8 mouse cellular contexts compared by ENCODE assay signal in the genomic region with DNA sequence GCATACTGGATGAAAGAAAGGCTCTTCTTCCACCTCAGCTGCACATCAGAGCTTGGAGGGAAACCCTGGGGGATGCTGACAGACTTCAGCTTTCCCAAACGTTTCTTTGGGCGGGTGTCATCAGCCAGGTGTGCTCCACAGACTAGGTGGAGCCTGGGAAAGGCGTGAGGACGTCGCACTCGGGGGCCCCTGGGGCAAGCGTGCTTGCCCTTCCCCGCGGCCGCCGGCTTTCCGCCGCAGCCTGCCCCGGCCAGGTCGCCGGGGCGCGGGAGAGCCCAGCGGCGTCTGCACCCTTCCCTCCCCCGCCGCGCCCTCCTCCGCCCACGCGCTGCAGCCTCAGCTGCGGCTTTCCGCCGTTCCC. TPM values are rescaled to one million over a fixed set of nuclear protein-coding genes. Genes with fewer than 3 reads are reported as not detected.
A peak's percentile ranks its signal among the peaks of the same experiment; 100 is the strongest.
DNase-seq lines count a peak whose midpoint lies in the region; ATAC-seq and TF ChIP-seq lines count a peak whose summit lies in the region.

No protein-coding gene starts in this region.

- peak overlapping the region; percentile 87 for H3K4me2 ChIP-seq in liver, embryonic 11.5 days
- peak overlapping the region; percentile 90 for H3K4me2 ChIP-seq in stomach, embryonic 15.5 days

- ATAC-seq in liver, embryonic 11.5 days (replicated peaks; ENCODE audit: low FRiP score), result peak; percentile 76
- no peak for ATAC-seq in stomach, embryonic 15.5 days (ENCODE audit: insufficient read depth, low FRiP score, low read depth)

- H3K79me2 ChIP-seq in heart, adult 2 months (replicated peaks; ENCODE audit: control insufficient read depth, insufficient read depth, low read length), result no peaks in the 10 kb centered on the region
- H3K79me2 ChIP-seq in C2C12 (ENCODE audit: control insufficient read depth, insufficient read depth), result no peaks in the 10 kb centered on the region

- DNase-seq in heart, adult 2 months, result no peak
- DNase-seq in heart, postnatal 36 days, result no peak
- DNase-seq in liver, embryonic 11.5 days (ENCODE audit: low spot score), result no peak
- DNase-seq in spleen, postnatal 4 days (ENCODE audit: low spot score in 2 of 2), result no peak
- DNase-seq in spleen, postnatal 36 days (ENCODE audit: low spot score in 2 of 2), result no peak

- TF ChIP-seq EP300 in heart, adult 2 months (IDR thresholded peaks at IDR 0.05; ENCODE audit: insufficient read depth, low read depth, low read length), result no peak

- WGBS in heart, adult 2 months, result under 1% methylated on average over 28 of the region's 29 CpGs
- WGBS in liver, embryonic 11.5 days, result 1% methylated on average over 28 of the region's 29 CpGs
- under 1% methylated on average over 28 of the region's 29 CpGs for WGBS in stomach, embryonic 15.5 days

- no peaks in the 10 kb centered on the region for H3K79me3 ChIP-seq in C2C12 (ENCODE audit: low read depth)

- H3K27me3 ChIP-seq in heart, adult 2 months (ENCODE audit: control insufficient read depth, insufficient read depth, low read length), result no peaks in the 10 kb centered on the region
- H3K27me3 ChIP-seq in C2C12 (ENCODE audit: control insufficient read depth, insufficient read depth, insufficient read length), result no peaks in the 10 kb centered on the region
- no peaks in the 10 kb centered on the region; the same call in 1 of the 2 replicates for H3K27me3 ChIP-seq in erythroblast, embryonic 14.5 days (ENCODE audit: control insufficient read depth)
- H3K27me3 ChIP-seq in liver, embryonic 11.5 days (replicated peaks; ENCODE audit: control insufficient read depth, insufficient read depth, low read length), result no peaks in the 10 kb centered on the region
- H3K27me3 ChIP-seq in stomach, embryonic 15.5 days (replicated peaks), result no peaks in the 10 kb centered on the region

- peak overlapping the region; percentile 66 for H3K4me3 ChIP-seq in heart, adult 2 months
- H3K4me3 ChIP-seq in C2C12 (ENCODE audit: insufficient read depth, poor library complexity, severe bottlenecking), result peak overlapping the region; percentile 18
- H3K4me3 ChIP-seq in erythroblast, embryonic 14.5 days (replicated peaks), result peak overlapping the region; percentile 77
- peak overlapping the region; percentile 62 for H3K4me3 ChIP-seq in liver, embryonic 11.5 days (ENCODE audit: low read depth, low read length)
- H3K4me3 ChIP-seq in stomach, embryonic 15.5 days (replicated peaks), result peak overlapping the region; percentile 64

- H3K4me1 ChIP-seq in heart, adult 2 months (ENCODE audit: control insufficient read depth, insufficient read depth, low read length), result no peaks in the 10 kb centered on the region
- H3K4me1 ChIP-seq in erythroblast, embryonic 14.5 days (ENCODE audit: control insufficient read depth), result peaks cover 18% of the 10 kb centered on the region
- peaks cover 5% of the 10 kb centered on the region; the same call in 1 of the 2 replicates for H3K4me1 ChIP-seq in liver, embryonic 11.5 days (replicated peaks; ENCODE audit: control insufficient read depth, insufficient read depth, low read length)
- 0 out of 2 replicates have a peak, but pooled peaks cover 3% of the 10 kb centered on the region for H3K4me1 ChIP-seq in stomach, embryonic 15.5 days

- peak overlapping the region; percentile 72 for H3K9ac ChIP-seq in heart, adult 2 months (ENCODE audit: low read depth, low read length)
- H3K9ac ChIP-seq in liver, embryonic 11.5 days (ENCODE audit: low read depth, low read length), result peak overlapping the region; percentile 77
- peak overlapping the region; percentile 50 for H3K9ac ChIP-seq in stomach, embryonic 15.5 days

- TF ChIP-seq POLR2A in heart, adult 2 months (IDR thresholded peaks at IDR 0.05; ENCODE audit: insufficient read depth, low read depth, low read length), result no peak

- no peaks in the 10 kb centered on the region for H3K9me3 ChIP-seq in erythroblast, embryonic 14.5 days (ENCODE audit: control insufficient read depth, low read length)
- H3K9me3 ChIP-seq in liver, embryonic 11.5 days (ENCODE audit: control insufficient read depth, low read length), result no peaks in the 10 kb centered on the region
- no peaks in the 10 kb centered on the region for H3K9me3 ChIP-seq in stomach, embryonic 15.5 days

- peak overlapping the region; percentile 96 for H3K27ac ChIP-seq in heart, adult 2 months
- H3K27ac ChIP-seq in liver, embryonic 11.5 days (ENCODE audit: low read depth, low read length), result peak overlapping the region; percentile 70
- peak overlapping the region; percentile 94 for H3K27ac ChIP-seq in stomach, embryonic 15.5 days

- TF ChIP-seq CTCF in heart, adult 2 months (IDR thresholded peaks at IDR 0.05), result no peak
- no peak for TF ChIP-seq CTCF in C2C12 (IDR thresholded peaks at IDR 0.05; ENCODE audit: control insufficient read depth, insufficient read depth, insufficient read length)

- intact Hi-C loops in heart, adult 2 months (cut with DNase I), result loop anchor here (1.0 to 2.0 kb wide), 2 partner anchors 21 to 38 kb away; a partner anchor contains a TSS
- intact Hi-C loops in heart, postnatal 36 days (cut with DNase I), result loop anchor here (1.0 to 5.0 kb wide), 3 partner anchors 21 to 145 kb away; a partner anchor contains a TSS

- peak overlapping the region; percentile 58 for H3ac ChIP-seq in C2C12 (ENCODE audit: control insufficient read depth, insufficient read length, low read depth)

- no peaks in the 10 kb centered on the region for H3K36me3 ChIP-seq in heart, adult 2 months (ENCODE audit: control insufficient read depth, insufficient read depth, low read length)
- H3K36me3 ChIP-seq in C2C12 (ENCODE audit: control insufficient read depth, insufficient read depth), result no peaks in the 10 kb centered on the region
- no peaks in the 10 kb centered on the region for H3K36me3 ChIP-seq in erythroblast, embryonic 14.5 days (ENCODE audit: control insufficient read depth)
- no peaks in the 10 kb centered on the region for H3K36me3 ChIP-seq in liver, embryonic 11.5 days (ENCODE audit: control insufficient read depth, insufficient read depth, low read length)
- H3K36me3 ChIP-seq in stomach, embryonic 15.5 days, result no peaks in the 10 kb centered on the region

TF ChIP-seq in C2C12, 6 proteins besides CTCF, POLR2A, EP300 and RAD21:
- TF ChIP-seq CEBPB (IDR thresholded peaks at IDR 0.05; ENCODE audit: low read depth) (no peak), MAX (IDR thresholded peaks at IDR 0.05) (peak; percentile 13)

RNA-seq across cellular contexts. Expression of a gene that starts 21.0 kb away (rescaled TPM):
- total RNA-seq in heart, adult 2 months (2021), result 10 to 100 TPM; 29.7 to 33.9 TPM
- 38.0 and 62.8 TPM in 2 replicates for polyA plus RNA-seq in heart, adult 2 months (2012; rRNA removed)
- total RNA-seq in heart, postnatal 36 days (2021), result 10 to 100 TPM; 29.7 to 39.4 TPM
- 26.2 TPM for polyA plus RNA-seq in C2C12 (2012; fragmentation: generic; extraction: Trizol)
- polyA plus RNA-seq in erythroblast, embryonic 14.5 days (2012), result 0.88 and 1.2 TPM in 2 replicates
- polyA plus RNA-seq in liver, embryonic 11.5 days (2014; fragmentation: Nextera tagmentation; extraction: Ambion mirVana), result 37.0 and 37.2 TPM in 2 replicates
- polyA plus RNA-seq in stomach, embryonic 15.5 days (2015; fragmentation: Nextera tagmentation; extraction: Ambion mirVana), result 47.6 and 48.4 TPM in 2 replicates

Comparison
In these comparisons a context has a peak if more than half of its experiments do, and no peak if none do; other contexts are left out.
1. H3K4me3 ChIP-seq: peak in every context shown above with its lines; median percentile 77 in erythroblast, embryonic 14.5 days; 66 in heart, adult 2 months; 64 in stomach, embryonic 15.5 days; 62 in liver, embryonic 11.5 days; 18 in C2C12.
2. RNA of a gene that starts 21.0 kb away (polyA plus RNA-seq): 47.6 to 48.4 TPM in stomach, embryonic 15.5 days, 38.0 to 62.8 TPM in heart, adult 2 months, 37.0 to 37.2 TPM in liver, embryonic 11.5 days and 26.2 TPM in C2C12 (single experiment); 0.88 to 1.2 TPM in erythroblast, embryonic 14.5 days; every median in the first group is over 10 times any median in the second.
3. Peak in every context shown above with its lines, with median percentiles within 50 percentile points of each other: H3K27ac ChIP-seq and H3K9ac ChIP-seq.